Mouse (Mus musculus): ENCODE results near the gene Ranbp9. TPM values are rescaled to one million over a fixed set of nuclear protein-coding genes. Genes with fewer than 3 reads are reported as not detected.

The Ranbp9 gene
- polyA plus RNA-seq, 1 experiment from 2014 or later = 12.5 TPM

GRCm38 (mm10) chr13:43500483-43500850 lies 19.4 kb upstream of the Ranbp9 start:
- Histone ChIP-seq H3K4me1 (ENCODE audit: control insufficient read depth, insufficient read depth, low read length) (peaks cover 9% of the 10 kb centered on the region; the same call in 1 of the 2 replicates), H3K4me3 (ENCODE audit: low read depth, low read length) (no peak overlapping the region), H3K27ac (ENCODE audit: low read length) (no peak overlapping the region), H3K4me2 (ENCODE audit: low read length) (no peak overlapping the region), H3K27me3 (ENCODE audit: control insufficient read depth, insufficient read depth, low read depth, low read length) (no peaks in the 10 kb centered on the region), H3K9ac (ENCODE audit: low read depth, low read length) (no peak overlapping the region), H3K36me3 (ENCODE audit: control insufficient read depth, insufficient read depth, low read length) (no peaks in the 10 kb centered on the region), H3K9me3 (replicated peaks; ENCODE audit: control insufficient read depth, low read length, poor library complexity, severe bottlenecking) (no peaks in the 10 kb centered on the region)
- ATAC-seq = no peak
- 94% methylated on average over 4 of the region's 4 CpGs for WGBS

DNA sequence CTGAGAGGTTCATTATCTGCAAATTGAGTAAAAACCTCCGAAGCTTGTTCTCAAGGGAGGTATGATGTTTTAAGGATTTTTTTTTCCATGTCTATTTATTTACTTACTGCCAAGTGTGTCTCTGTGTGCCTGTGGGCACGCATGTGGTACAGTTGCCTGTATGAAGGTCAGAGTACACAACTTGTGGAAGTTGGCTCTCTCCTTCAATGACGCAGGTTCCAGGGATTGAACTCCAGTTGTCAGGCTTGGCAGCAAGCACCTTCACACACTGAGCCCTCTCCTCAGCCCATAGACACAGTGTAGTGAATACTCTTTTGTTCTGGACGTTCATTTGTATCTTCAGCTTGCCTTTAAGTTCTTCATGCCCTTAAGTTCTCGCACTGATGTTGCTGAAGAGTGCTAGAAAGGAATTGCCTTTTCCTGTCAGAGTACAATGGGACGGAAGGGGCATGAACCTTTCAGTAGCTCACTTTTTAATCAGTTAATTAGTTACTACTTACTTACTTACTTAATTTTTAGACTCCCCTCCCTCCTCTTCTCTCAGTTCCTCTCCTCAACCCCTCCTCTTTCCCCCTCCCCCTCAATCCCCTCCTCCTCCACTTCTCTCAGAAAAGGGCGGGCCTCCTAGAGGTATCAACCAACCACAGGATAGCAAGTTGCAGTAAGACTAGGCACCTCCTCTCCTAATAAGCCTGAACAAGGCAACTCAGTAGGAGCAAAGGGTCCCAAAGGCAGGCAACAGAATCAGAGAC lies 18.8 kb upstream of the Ranbp9 start:
- Histone ChIP-seq H3K36me3 (ENCODE audit: control insufficient read depth, insufficient read depth, low read length) (no peaks in the 10 kb centered on the region), H3K9ac (ENCODE audit: low read depth, low read length) (no peak overlapping the region), H3K9me3 (replicated peaks; ENCODE audit: control insufficient read depth, low read length, poor library complexity, severe bottlenecking) (no peaks in the 10 kb centered on the region), H3K4me3 (ENCODE audit: low read depth, low read length) (no peak overlapping the region), H3K27me3 (ENCODE audit: control insufficient read depth, insufficient read depth, low read depth, low read length) (no peaks in the 10 kb centered on the region), H3K4me1 (ENCODE audit: control insufficient read depth, insufficient read depth, low read length) (peaks cover 9% of the 10 kb centered on the region; the same call in 1 of the 2 replicates), H3K4me2 (ENCODE audit: low read length) (no peak overlapping the region), H3K27ac (ENCODE audit: low read length) (no peak overlapping the region)
- WGBS = 79% methylated on average over 7 of the region's 7 CpGs
- no peak for ATAC-seq

DNA sequence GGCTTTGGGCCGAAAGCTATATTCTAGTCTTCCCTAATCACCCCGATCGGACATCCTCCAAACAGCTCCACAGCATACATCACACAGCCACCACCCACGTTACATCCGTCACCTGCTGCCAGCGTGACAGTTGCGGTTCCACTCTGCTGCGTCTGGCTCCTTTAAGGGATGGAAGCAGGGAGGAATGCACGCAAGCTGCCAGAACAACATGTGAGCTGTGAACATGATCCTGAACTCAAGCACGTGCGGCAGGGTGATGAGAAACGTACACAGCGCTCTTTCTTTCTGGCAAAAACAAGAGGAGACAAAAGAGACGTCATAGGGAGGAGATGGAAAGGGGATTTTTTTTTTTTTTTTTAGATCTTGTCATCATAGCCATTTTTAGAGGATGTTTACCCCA lies 17.8 kb upstream of the Ranbp9 start:
- WGBS = 72% methylated on average over 14 of the region's 14 CpGs
- Histone ChIP-seq H3K36me3 (ENCODE audit: control insufficient read depth, insufficient read depth, low read length) (no peaks in the 10 kb centered on the region), H3K4me2 (ENCODE audit: low read length) (no peak overlapping the region), H3K9me3 (replicated peaks; ENCODE audit: control insufficient read depth, low read length, poor library complexity, severe bottlenecking) (no peaks in the 10 kb centered on the region), H3K4me1 (ENCODE audit: control insufficient read depth, insufficient read depth, low read length) (peaks cover 7% of the 10 kb centered on the region; the same call in 1 of the 2 replicates), H3K27me3 (ENCODE audit: control insufficient read depth, insufficient read depth, low read depth, low read length) (no peaks in the 10 kb centered on the region), H3K9ac (ENCODE audit: low read depth, low read length) (no peak overlapping the region), H3K4me3 (ENCODE audit: low read depth, low read length) (no peak overlapping the region), H3K27ac (ENCODE audit: low read length) (no peak overlapping the region)
- no peak for ATAC-seq

- Histone ChIP-seq H3K9ac (ENCODE audit: low read depth, low read length) (no peak overlapping the region), H3K4me3 (ENCODE audit: low read depth, low read length) (no peak overlapping the region), H3K9me3 (replicated peaks; ENCODE audit: control insufficient read depth, low read length, poor library complexity, severe bottlenecking) (no peaks in the 10 kb centered on the region), H3K36me3 (ENCODE audit: control insufficient read depth, insufficient read depth, low read length) (no peaks in the 10 kb centered on the region), H3K4me2 (ENCODE audit: low read length) (no peak overlapping the region), H3K27me3 (ENCODE audit: control insufficient read depth, insufficient read depth, low read depth, low read length) (no peaks in the 10 kb centered on the region), H3K4me1 (ENCODE audit: control insufficient read depth, insufficient read depth, low read length) (no peaks in the 10 kb centered on the region), H3K27ac (ENCODE audit: low read length) (no peak overlapping the region)
- whole genome bisulfite sequencing = 94% methylated on average over 3 of the region's 3 CpGs
- no peak for ATAC-seq
Measured at GRCm38 (mm10) chr13:43497769-43498168, 16.7 kb upstream of the Ranbp9 start.

DNA sequence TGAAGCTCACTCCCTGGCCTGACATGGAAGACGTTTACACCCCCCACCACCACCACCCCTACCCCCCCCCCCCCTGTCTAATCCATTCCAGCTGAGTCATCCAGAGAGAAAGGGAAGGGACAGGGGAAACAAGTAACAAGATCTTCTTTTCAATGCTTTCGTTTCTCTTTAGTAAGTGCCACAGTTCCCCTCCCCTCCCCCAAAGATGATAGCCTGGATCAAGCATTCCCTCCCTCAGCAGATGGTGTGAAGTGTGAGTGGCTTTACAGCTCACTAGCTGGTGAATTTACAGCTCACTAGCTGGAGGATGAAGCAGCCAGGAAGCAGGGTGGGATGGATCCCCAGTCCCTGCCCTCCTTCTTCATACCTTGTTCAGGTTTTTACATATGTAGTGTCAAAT lies 15.6 kb upstream of the Ranbp9 start:
- ATAC-seq = no peak
- WGBS = 20% methylated on average over 2 of the region's 2 CpGs
- Histone ChIP-seq H3K9ac (ENCODE audit: low read depth, low read length) (no peak overlapping the region), H3K36me3 (ENCODE audit: control insufficient read depth, insufficient read depth, low read length) (no peaks in the 10 kb centered on the region), H3K9me3 (replicated peaks; ENCODE audit: control insufficient read depth, low read length, poor library complexity, severe bottlenecking) (no peaks in the 10 kb centered on the region), H3K27ac (ENCODE audit: low read length) (no peak overlapping the region), H3K4me3 (ENCODE audit: low read depth, low read length) (no peak overlapping the region), H3K4me2 (ENCODE audit: low read length) (no peak overlapping the region), H3K27me3 (ENCODE audit: control insufficient read depth, insufficient read depth, low read depth, low read length) (no peaks in the 10 kb centered on the region), H3K4me1 (ENCODE audit: control insufficient read depth, insufficient read depth, low read length) (no peaks in the 10 kb centered on the region)

DNA sequence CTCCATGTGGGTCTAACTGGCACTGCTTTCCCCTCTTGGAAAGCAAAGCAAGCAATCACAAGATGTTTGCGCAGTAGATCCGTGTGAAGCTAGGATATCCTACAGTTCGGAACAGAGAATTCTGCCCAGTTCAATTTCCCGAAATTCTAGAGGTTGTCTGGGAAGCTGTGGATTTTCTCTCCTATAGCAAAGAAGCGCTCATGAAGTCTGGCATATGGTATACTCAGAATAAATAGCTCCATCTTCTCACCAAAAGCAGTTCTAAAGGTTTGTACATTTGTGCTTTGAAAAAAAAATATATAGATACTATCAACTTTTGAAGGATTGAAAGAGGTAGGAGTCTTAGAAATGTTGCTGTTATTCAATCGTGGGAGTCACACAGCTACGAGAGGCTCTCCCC lies 14.6 kb upstream of the Ranbp9 start:
- no peaks in the 10 kb centered on the region for H3K4me1 ChIP-seq (ENCODE audit: control insufficient read depth, insufficient read depth, low read length)
- WGBS = 94% methylated on average over 7 of the region's 7 CpGs
- no peak overlapping the region for H3K9ac ChIP-seq (ENCODE audit: low read depth, low read length)
- no peak for ATAC-seq
- H3K27ac ChIP-seq (ENCODE audit: low read length) = no peak overlapping the region
- no peaks in the 10 kb centered on the region for H3K9me3 ChIP-seq (replicated peaks; ENCODE audit: control insufficient read depth, low read length, poor library complexity, severe bottlenecking)
- no peaks in the 10 kb centered on the region for H3K27me3 ChIP-seq (ENCODE audit: control insufficient read depth, insufficient read depth, low read depth, low read length)
- no peak overlapping the region for H3K4me3 ChIP-seq (ENCODE audit: low read depth, low read length)
- no peaks in the 10 kb centered on the region for H3K36me3 ChIP-seq (ENCODE audit: control insufficient read depth, insufficient read depth, low read length)
- no peak overlapping the region for H3K4me2 ChIP-seq (ENCODE audit: low read length)

DNA sequence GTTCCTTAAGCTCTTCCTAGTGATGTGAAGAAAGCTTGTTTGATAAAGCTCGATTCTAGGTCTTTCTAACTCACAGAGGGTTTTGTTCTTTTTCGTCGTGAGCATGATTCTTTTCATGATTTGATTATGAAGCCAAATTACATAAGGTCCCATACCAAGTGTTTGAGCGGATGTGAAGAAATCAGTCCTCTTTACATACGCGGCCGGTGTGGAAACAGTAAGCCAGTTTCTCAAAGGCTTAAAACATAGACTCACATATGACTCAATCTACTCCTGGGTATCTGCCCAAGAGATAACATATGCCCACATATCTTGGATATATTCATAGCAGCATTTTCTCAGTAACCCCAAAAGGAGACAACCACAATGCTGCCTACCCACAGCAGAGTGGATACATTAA lies 12.6 kb upstream of the Ranbp9 start:
- Histone ChIP-seq H3K27me3 (ENCODE audit: control insufficient read depth, insufficient read depth, low read depth, low read length) (no peaks in the 10 kb centered on the region), H3K36me3 (ENCODE audit: control insufficient read depth, insufficient read depth, low read length) (no peaks in the 10 kb centered on the region), H3K9ac (ENCODE audit: low read depth, low read length) (no peak overlapping the region), H3K27ac (ENCODE audit: low read length) (no peak overlapping the region), H3K4me3 (ENCODE audit: low read depth, low read length) (no peak overlapping the region), H3K4me2 (ENCODE audit: low read length) (no peak overlapping the region), H3K9me3 (replicated peaks; ENCODE audit: control insufficient read depth, low read length, poor library complexity, severe bottlenecking) (no peaks in the 10 kb centered on the region), H3K4me1 (ENCODE audit: control insufficient read depth, insufficient read depth, low read length) (no peaks in the 10 kb centered on the region)
- 93% methylated on average over 7 of the region's 7 CpGs for WGBS
- no peak for ATAC-seq

DNA sequence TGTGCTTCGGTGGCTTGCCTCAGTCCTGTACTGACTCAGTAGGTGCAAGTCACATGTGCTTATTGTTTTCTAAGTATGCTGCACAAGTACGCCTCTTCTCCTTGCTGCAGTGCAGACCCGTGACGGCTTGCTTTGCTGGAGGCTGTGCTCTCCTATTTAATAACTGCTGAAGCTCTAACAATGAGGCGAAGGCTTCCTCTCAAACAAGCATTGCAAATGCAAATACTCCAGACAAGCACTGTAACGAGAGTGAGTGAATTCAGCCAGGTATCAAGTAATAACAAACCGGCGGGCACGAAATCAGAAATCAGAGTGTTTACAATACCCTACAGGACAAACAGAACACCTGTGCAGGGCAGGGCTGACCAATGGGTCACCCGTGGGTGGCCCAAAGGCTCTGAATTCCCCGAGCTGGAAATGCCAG lies 12.0 kb upstream of the Ranbp9 start:
- H3K27me3 ChIP-seq (ENCODE audit: control insufficient read depth, insufficient read depth, low read depth, low read length) = no peaks in the 10 kb centered on the region
- WGBS = 49% methylated on average over 11 of the region's 11 CpGs
- H3K4me3 ChIP-seq (ENCODE audit: low read depth, low read length) = no peak overlapping the region
- H3K9ac ChIP-seq (ENCODE audit: low read depth, low read length) = no peak overlapping the region
- ATAC-seq = peak; percentile 77; the same call in 1 of the 2 replicates
- H3K4me1 ChIP-seq (ENCODE audit: control insufficient read depth, insufficient read depth, low read length) = no peaks in the 10 kb centered on the region
- peak overlapping the region; percentile 30 for H3K27ac ChIP-seq (ENCODE audit: low read length)
- H3K9me3 ChIP-seq (replicated peaks; ENCODE audit: control insufficient read depth, low read length, poor library complexity, severe bottlenecking) = no peaks in the 10 kb centered on the region
- no peaks in the 10 kb centered on the region for H3K36me3 ChIP-seq (ENCODE audit: control insufficient read depth, insufficient read depth, low read length)
- no peak overlapping the region for H3K4me2 ChIP-seq (ENCODE audit: low read length)

- H3K9me3 ChIP-seq (replicated peaks; ENCODE audit: control insufficient read depth, low read length, poor library complexity, severe bottlenecking) = no peaks in the 10 kb centered on the region
- no peak overlapping the region for H3K9ac ChIP-seq (ENCODE audit: low read depth, low read length)
- 70% methylated on average over 12 of the region's 12 CpGs for WGBS
- H3K4me3 ChIP-seq (ENCODE audit: low read depth, low read length) = no peak overlapping the region
- H3K4me2 ChIP-seq (ENCODE audit: low read length) = no peak overlapping the region
- peaks cover 4% of the 10 kb centered on the region; the same call in 1 of the 2 replicates for H3K4me1 ChIP-seq (ENCODE audit: control insufficient read depth, insufficient read depth, low read length)
- no peaks in the 10 kb centered on the region for H3K27me3 ChIP-seq (ENCODE audit: control insufficient read depth, insufficient read depth, low read depth, low read length)
- H3K27ac ChIP-seq (ENCODE audit: low read length) = no peak overlapping the region
- no peak for ATAC-seq
- H3K36me3 ChIP-seq (ENCODE audit: control insufficient read depth, insufficient read depth, low read length) = no peaks in the 10 kb centered on the region
Measured at GRCm38 (mm10) chr13:43486501-43487213, 5.6 kb upstream of the Ranbp9 start.

All from midbrain, embryonic 16.5 days (tissue).